Mouse (Mus musculus) lung, embryonic 14.5 days (tissue): ENCODE data around the gene Fcamr. TPM values are rescaled to one million over a fixed set of nuclear protein-coding genes. Genes with fewer than 3 reads are reported as not detected.

Experiments
- ATAC-seq: fragments of 200-750 bp; cut with Nextera tagmentation; 2 replicates; pipeline ENCODE4 v1.8.0; 2017; ENCODE audit warnings: mild to moderate bottlenecking, moderate TSS enrichment, moderate library complexity; ENCODE audit not compliant: insufficient read depth
- DNase-seq: peaks from one replicate; pipeline ENCODE4 v3.0.0-alpha.2; 2015
- H3K27ac ChIP-seq: fragments of 300-500 bp; sonication (generic); 2 replicates; pipeline ENCODE4 v1.5.1; 2014; ENCODE audit warnings: low read depth, mild to moderate bottlenecking, moderate library complexity
- H3K27me3 ChIP-seq: fragments of 300-500 bp; sonication (generic); 2 replicates; pipeline ENCODE4 v1.6.1; 2014; ENCODE audit warnings: low read length, control low read depth; ENCODE audit not compliant: insufficient read depth
- H3K36me3 ChIP-seq: fragments of 300-500 bp; sonication (generic); 2 replicates; pipeline ENCODE4 v1.6.1; 2014; ENCODE audit warnings: control low read depth; ENCODE audit not compliant: insufficient read depth
- H3K4me1 ChIP-seq: fragments of 300-500 bp; sonication (generic); 2 replicates; pipeline ENCODE4 v1.6.1; 2014; ENCODE audit warnings: antibody characterized with exemption, control low read depth; ENCODE audit not compliant: insufficient read depth
- H3K4me2 ChIP-seq: fragments of 300-500 bp; sonication (generic); 2 replicates; pipeline ENCODE4 v1.6.1; 2014; ENCODE audit warnings: mild to moderate bottlenecking
- H3K4me3 ChIP-seq: fragments of 300-500 bp; sonication (generic); 2 replicates; pipeline ENCODE4 v1.5.1; 2014; ENCODE audit warnings: low read depth, low read length
- H3K9ac ChIP-seq: fragments of 300-500 bp; sonication (generic); 2 replicates; pipeline ENCODE4 v1.6.1; 2014
- H3K9me3 ChIP-seq: fragments of 300-500 bp; sonication (generic); 2 replicates; pipeline ENCODE4 v1.6.1; 2016; ENCODE audit warnings: low read depth, low read length, control low read depth
- CTCF ChIP-seq: IDR thresholded peaks from 2 replicates; pipeline ENCODE4 v1.5.1; 2016; ENCODE audit warnings: antibody characterized with exemption, low read depth
- whole genome bisulfite sequencing: fragments of 180-500 bp; shearing (Covaris S2); extraction: QIAGEN DNeasy Blood & Tissue Kit; methylation state at CpG from one replicate; pipeline ENCODE4 v1.1.7; 2014; 5-methylcytosine and 5-hydroxymethylcytosine counted together
- polyA plus RNA-seq: library from polyadenylated mRNA; unstranded; fragments of >200 nt; fragmentation: Nextera tagmentation; extraction: Ambion mirVana; gene quantifications from 2 replicates; pipeline ENCODE4 v1.2.1, GENCODE M21; 2014

Gene Fcamr
- polyA plus RNA-seq, 1 experiment from 2014 or later, result not detected

GRCm38 (mm10) chr1:130787001-130787400, 13.7 kb upstream of the Fcamr start:
- ATAC-seq (no peak; the same call in 1 of the 2 replicates), DNase-seq (peak; percentile 19)
- Histone ChIP-seq H3K27me3 (no peaks in the 10 kb centered on the region), H3K36me3 (no peaks in the 10 kb centered on the region), H3K9ac (no peak overlapping the region), H3K27ac (no peak overlapping the region), H3K4me3 (no peak overlapping the region), H3K4me1 (no peaks in the 10 kb centered on the region), H3K9me3 (peaks cover under 1% of the 10 kb centered on the region; the same call in 1 of the 2 replicates), H3K4me2 (no peak overlapping the region)
- TF ChIP-seq CTCF, result peak; percentile 45
- WGBS, result 39% methylated on average over 4 of the region's 4 CpGs

- WGBS, result 75% methylated on average over 3 of the region's 3 CpGs
- DNase-seq, result no peak
- Histone ChIP-seq H3K27ac (no peak overlapping the region), H3K36me3 (no peaks in the 10 kb centered on the region), H3K4me1 (no peaks in the 10 kb centered on the region), H3K4me3 (no peak overlapping the region), H3K9me3 (peaks cover 4% of the 10 kb centered on the region; the same call in 1 of the 2 replicates), H3K9ac (no peak overlapping the region), H3K4me2 (no peak overlapping the region), H3K27me3 (no peaks in the 10 kb centered on the region)
- no peak for ATAC-seq
- no peak for TF ChIP-seq CTCF
Observed at GRCm38 (mm10) chr1:130789512-130790451, 10.9 kb upstream of the Fcamr start.

GRCm38 (mm10) chr1:130795331-130795730, 5.4 kb upstream of the Fcamr start:
- no peak for ATAC-seq
- H3K9ac ChIP-seq, result no peak overlapping the region
- H3K27me3 ChIP-seq, result no peaks in the 10 kb centered on the region
- TF ChIP-seq CTCF, result no peak
- no peaks in the 10 kb centered on the region for H3K4me1 ChIP-seq
- no peak overlapping the region for H3K4me2 ChIP-seq
- H3K36me3 ChIP-seq, result no peaks in the 10 kb centered on the region
- no peak overlapping the region for H3K4me3 ChIP-seq
- no peak for DNase-seq
- WGBS, result 72% methylated on average over 2 of the region's 2 CpGs
- H3K9me3 ChIP-seq, result peaks cover 4% of the 10 kb centered on the region; the same call in 1 of the 2 replicates
- no peak overlapping the region for H3K27ac ChIP-seq

GRCm38 (mm10) chr1:130796967-130797684, 3.6 kb upstream of the Fcamr start:
- Histone ChIP-seq H3K36me3 (no peaks in the 10 kb centered on the region), H3K4me2 (no peak overlapping the region), H3K27ac (no peak overlapping the region), H3K4me3 (no peak overlapping the region), H3K27me3 (no peaks in the 10 kb centered on the region), H3K9me3 (peaks cover 2% of the 10 kb centered on the region; the same call in 1 of the 2 replicates), H3K4me1 (no peaks in the 10 kb centered on the region), H3K9ac (no peak overlapping the region)
- ATAC-seq (no peak), DNase-seq (peak; percentile 74)
- 80% methylated on average over 8 of the region's 8 CpGs for WGBS
- TF ChIP-seq CTCF, result peak; percentile 65

- Histone ChIP-seq H3K27me3 (no peaks in the 10 kb centered on the region), H3K9me3 (no peaks in the 10 kb centered on the region), H3K4me3 (no peak overlapping the region), H3K27ac (no peak overlapping the region), H3K36me3 (no peaks in the 10 kb centered on the region), H3K4me1 (no peaks in the 10 kb centered on the region), H3K9ac (no peak overlapping the region), H3K4me2 (no peak overlapping the region)
- no peak for TF ChIP-seq CTCF
- 47% methylated on average over 6 of the region's 6 CpGs for WGBS
- no peak for ATAC-seq
- no peak for DNase-seq
Observed at GRCm38 (mm10) chr1:130798037-130798436, 2.7 kb upstream of the Fcamr start.

- DNase-seq, result no peak
- H3K4me1 ChIP-seq, result no peaks in the 10 kb centered on the region
- no peaks in the 10 kb centered on the region for H3K27me3 ChIP-seq
- no peaks in the 10 kb centered on the region for H3K36me3 ChIP-seq
- H3K9ac ChIP-seq, result no peak overlapping the region
- no peaks in the 10 kb centered on the region for H3K9me3 ChIP-seq
- H3K27ac ChIP-seq, result no peak overlapping the region
- no peak overlapping the region for H3K4me2 ChIP-seq
- H3K4me3 ChIP-seq, result no peak overlapping the region
- WGBS, result 67% methylated on average over 3 of the region's 3 CpGs
- ATAC-seq, result no peak
- TF ChIP-seq CTCF, result no peak
Observed at GRCm38 (mm10) chr1:130798551-130798950, 2.2 kb upstream of the Fcamr start.

GRCm38 (mm10) chr1:130799399-130799798, 1.3 kb upstream of the Fcamr start:
- DNase-seq, result no peak

More at GRCm38 (mm10) chr1:130799399-130799798, 1.3 kb upstream of the Fcamr start:
- H3K27ac ChIP-seq, result no peak overlapping the region
- H3K27me3 ChIP-seq, result no peaks in the 10 kb centered on the region
- H3K4me1 ChIP-seq, result no peaks in the 10 kb centered on the region
- H3K36me3 ChIP-seq, result no peaks in the 10 kb centered on the region
- no peak overlapping the region for H3K4me2 ChIP-seq
- no peak overlapping the region for H3K4me3 ChIP-seq
- no peak for ATAC-seq
- H3K9me3 ChIP-seq, result no peaks in the 10 kb centered on the region
- no peak overlapping the region for H3K9ac ChIP-seq
- 84% methylated on average over 2 of the region's 2 CpGs for WGBS
- TF ChIP-seq CTCF, result no peak
